Mouse (Mus musculus): ENCODE measurements around the gene Garnl3. TPM values are rescaled to one million over a fixed set of nuclear protein-coding genes. Genes with fewer than 3 reads are reported as not detected.

Gene Garnl3
- polyA plus RNA-seq, 1 experiment from 2014 or later = 8.3 TPM

- H3K36me3 ChIP-seq (ENCODE audit: control insufficient read depth, insufficient read depth) = no peaks in the 10 kb centered on the region
- peaks cover 4% of the 10 kb centered on the region; the same call in 1 of the 2 replicates for H3K4me1 ChIP-seq (ENCODE audit: control insufficient read depth, insufficient read depth, low read length)
- no peaks in the 10 kb centered on the region for H3K9me3 ChIP-seq (replicated peaks; ENCODE audit: control insufficient read depth, low read length)
- H3K9ac ChIP-seq (ENCODE audit: low read length) = no peak overlapping the region
- 68% methylated on average over 5 of the region's 5 CpGs for WGBS
- no peak overlapping the region for H3K4me2 ChIP-seq (ENCODE audit: low read depth, low read length)
- no peak for ATAC-seq (replicated peaks; ENCODE audit: extremely low read depth, insufficient read depth, low FRiP score)
- no peak overlapping the region for H3K27ac ChIP-seq (ENCODE audit: low read length)
- H3K27me3 ChIP-seq (ENCODE audit: control insufficient read depth, insufficient read depth, low read length) = no peaks in the 10 kb centered on the region
- no peak overlapping the region for H3K4me3 ChIP-seq (ENCODE audit: low read length)
Observed at GRCm38 (mm10) chr2:33058926-33059325, 72.5 kb downstream of the Garnl3 start.

- ATAC-seq (replicated peaks; ENCODE audit: extremely low read depth, insufficient read depth, low FRiP score) = no peak
- 73% methylated on average over 7 of the region's 7 CpGs for WGBS
- Histone ChIP-seq H3K9me3 (replicated peaks; ENCODE audit: control insufficient read depth, low read length) (no peaks in the 10 kb centered on the region), H3K4me2 (ENCODE audit: low read depth, low read length) (no peak overlapping the region), H3K27ac (ENCODE audit: low read length) (no peak overlapping the region), H3K27me3 (ENCODE audit: control insufficient read depth, insufficient read depth, low read length) (no peaks in the 10 kb centered on the region), H3K9ac (ENCODE audit: low read length) (no peak overlapping the region), H3K4me1 (ENCODE audit: control insufficient read depth, insufficient read depth, low read length) (peaks cover 6% of the 10 kb centered on the region; the same call in 1 of the 2 replicates), H3K4me3 (ENCODE audit: low read length) (no peak overlapping the region), H3K36me3 (ENCODE audit: control insufficient read depth, insufficient read depth) (no peaks in the 10 kb centered on the region)
Observed at GRCm38 (mm10) chr2:33057514-33057913, 73.9 kb downstream of the Garnl3 start.

- H3K9ac ChIP-seq (ENCODE audit: low read length) = no peak overlapping the region
- H3K4me2 ChIP-seq (ENCODE audit: low read depth, low read length) = peak overlapping the region; percentile 1; the same call in 1 of the 2 replicates
- ATAC-seq (replicated peaks; ENCODE audit: extremely low read depth, insufficient read depth, low FRiP score) = peak; percentile 67
- H3K36me3 ChIP-seq (ENCODE audit: control insufficient read depth, insufficient read depth) = no peaks in the 10 kb centered on the region
- no peaks in the 10 kb centered on the region for H3K27me3 ChIP-seq (ENCODE audit: control insufficient read depth, insufficient read depth, low read length)
- no peak overlapping the region for H3K27ac ChIP-seq (ENCODE audit: low read length)
- no peaks in the 10 kb centered on the region for H3K9me3 ChIP-seq (replicated peaks; ENCODE audit: control insufficient read depth, low read length)
- no peak overlapping the region for H3K4me3 ChIP-seq (ENCODE audit: low read length)
- 23% methylated on average over 10 of the region's 10 CpGs for WGBS
- H3K4me1 ChIP-seq (ENCODE audit: control insufficient read depth, insufficient read depth, low read length) = peaks cover 6% of the 10 kb centered on the region; the same call in 1 of the 2 replicates
Observed at GRCm38 (mm10) chr2:33053966-33054365, 77.5 kb downstream of the Garnl3 start.

- no peak overlapping the region for H3K4me2 ChIP-seq (ENCODE audit: low read depth, low read length)
- no peaks in the 10 kb centered on the region for H3K27me3 ChIP-seq (ENCODE audit: control insufficient read depth, insufficient read depth, low read length)
- no peaks in the 10 kb centered on the region for H3K36me3 ChIP-seq (ENCODE audit: control insufficient read depth, insufficient read depth)
- no peak overlapping the region for H3K9ac ChIP-seq (ENCODE audit: low read length)
- H3K9me3 ChIP-seq (replicated peaks; ENCODE audit: control insufficient read depth, low read length) = no peaks in the 10 kb centered on the region
- H3K4me3 ChIP-seq (ENCODE audit: low read length) = no peak overlapping the region
- H3K27ac ChIP-seq (ENCODE audit: low read length) = no peak overlapping the region
- WGBS = 37% methylated on average over 3 of the region's 3 CpGs
- no peak for ATAC-seq (replicated peaks; ENCODE audit: extremely low read depth, insufficient read depth, low FRiP score)
- peaks cover 8% of the 10 kb centered on the region; the same call in 1 of the 2 replicates for H3K4me1 ChIP-seq (ENCODE audit: control insufficient read depth, insufficient read depth, low read length)
Observed at GRCm38 (mm10) chr2:33047360-33047759, 84.1 kb downstream of the Garnl3 start.

- ATAC-seq (replicated peaks; ENCODE audit: extremely low read depth, insufficient read depth, low FRiP score) = no peak
Observed at GRCm38 (mm10) chr2:33046919-33047318, 84.5 kb downstream of the Garnl3 start.

GRCm38 (mm10) chr2:33045899-33046298 lies 85.6 kb downstream of the Garnl3 start:
- no peak for ATAC-seq (replicated peaks; ENCODE audit: extremely low read depth, insufficient read depth, low FRiP score)
- 34% methylated on average over 3 of the region's 3 CpGs for WGBS
- no peak overlapping the region for H3K27ac ChIP-seq (ENCODE audit: low read length)

More at GRCm38 (mm10) chr2:33046919-33047318, 84.5 kb downstream of the Garnl3 start:
- H3K36me3 ChIP-seq (ENCODE audit: control insufficient read depth, insufficient read depth) = no peaks in the 10 kb centered on the region
- no peaks in the 10 kb centered on the region for H3K27me3 ChIP-seq (ENCODE audit: control insufficient read depth, insufficient read depth, low read length)
- H3K27ac ChIP-seq (ENCODE audit: low read length) = no peak overlapping the region; the same call in 1 of the 2 replicates
- H3K9ac ChIP-seq (ENCODE audit: low read length) = no peak overlapping the region
- peaks cover 8% of the 10 kb centered on the region; the same call in 1 of the 2 replicates for H3K4me1 ChIP-seq (ENCODE audit: control insufficient read depth, insufficient read depth, low read length)
- no peaks in the 10 kb centered on the region for H3K9me3 ChIP-seq (replicated peaks; ENCODE audit: control insufficient read depth, low read length)
- 49% methylated on average over 5 of the region's 5 CpGs for WGBS
- no peak overlapping the region for H3K4me3 ChIP-seq (ENCODE audit: low read length)
- no peak overlapping the region for H3K4me2 ChIP-seq (ENCODE audit: low read depth, low read length)

GRCm38 (mm10) chr2:33042781-33043180 lies 88.7 kb downstream of the Garnl3 start:
- no peak for ATAC-seq (replicated peaks; ENCODE audit: extremely low read depth, insufficient read depth, low FRiP score)
- Histone ChIP-seq H3K4me2 (ENCODE audit: low read depth, low read length) (no peak overlapping the region), H3K36me3 (ENCODE audit: control insufficient read depth, insufficient read depth) (no peaks in the 10 kb centered on the region), H3K4me1 (ENCODE audit: control insufficient read depth, insufficient read depth, low read length) (peaks cover 8% of the 10 kb centered on the region; the same call in 1 of the 2 replicates), H3K9me3 (replicated peaks; ENCODE audit: control insufficient read depth, low read length) (no peaks in the 10 kb centered on the region), H3K27me3 (ENCODE audit: control insufficient read depth, insufficient read depth, low read length) (no peaks in the 10 kb centered on the region), H3K4me3 (ENCODE audit: low read length) (no peak overlapping the region), H3K27ac (ENCODE audit: low read length) (no peak overlapping the region), H3K9ac (ENCODE audit: low read length) (no peak overlapping the region)
- WGBS = 68% methylated on average over 6 of the region's 6 CpGs

More at GRCm38 (mm10) chr2:33045899-33046298, 85.6 kb downstream of the Garnl3 start:
- Histone ChIP-seq H3K9ac (ENCODE audit: low read length) (no peak overlapping the region), H3K9me3 (replicated peaks; ENCODE audit: control insufficient read depth, low read length) (no peaks in the 10 kb centered on the region), H3K36me3 (ENCODE audit: control insufficient read depth, insufficient read depth) (no peaks in the 10 kb centered on the region), H3K4me1 (ENCODE audit: control insufficient read depth, insufficient read depth, low read length) (peaks cover 8% of the 10 kb centered on the region; the same call in 1 of the 2 replicates), H3K4me3 (ENCODE audit: low read length) (no peak overlapping the region), H3K27me3 (ENCODE audit: control insufficient read depth, insufficient read depth, low read length) (no peaks in the 10 kb centered on the region), H3K4me2 (ENCODE audit: low read depth, low read length) (no peak overlapping the region)

GRCm38 (mm10) chr2:33041571-33041970 lies 89.9 kb downstream of the Garnl3 start:
- Histone ChIP-seq H3K27me3 (ENCODE audit: control insufficient read depth, insufficient read depth, low read length) (no peaks in the 10 kb centered on the region), H3K36me3 (ENCODE audit: control insufficient read depth, insufficient read depth) (no peaks in the 10 kb centered on the region), H3K4me3 (ENCODE audit: low read length) (no peak overlapping the region), H3K9ac (ENCODE audit: low read length) (no peak overlapping the region), H3K4me2 (ENCODE audit: low read depth, low read length) (no peak overlapping the region), H3K4me1 (ENCODE audit: control insufficient read depth, insufficient read depth, low read length) (no peaks in the 10 kb centered on the region), H3K9me3 (replicated peaks; ENCODE audit: control insufficient read depth, low read length) (no peaks in the 10 kb centered on the region), H3K27ac (ENCODE audit: low read length) (no peak overlapping the region)
- no peak for ATAC-seq (replicated peaks; ENCODE audit: extremely low read depth, insufficient read depth, low FRiP score)
- 48% methylated on average over 3 of the region's 3 CpGs for WGBS

GRCm38 (mm10) chr2:33037429-33037828 lies 94.0 kb downstream of the Garnl3 start:
- no peak for ATAC-seq (replicated peaks; ENCODE audit: extremely low read depth, insufficient read depth, low FRiP score)
- 51% methylated on average over 1 of the region's 1 CpGs for WGBS
- no peaks in the 10 kb centered on the region for H3K36me3 ChIP-seq (ENCODE audit: control insufficient read depth, insufficient read depth)
- H3K9me3 ChIP-seq (replicated peaks; ENCODE audit: control insufficient read depth, low read length) = no peaks in the 10 kb centered on the region
- no peak overlapping the region for H3K9ac ChIP-seq (ENCODE audit: low read length)
- H3K27ac ChIP-seq (ENCODE audit: low read length) = no peak overlapping the region
- no peak overlapping the region for H3K4me2 ChIP-seq (ENCODE audit: low read depth, low read length)
- no peak overlapping the region for H3K4me3 ChIP-seq (ENCODE audit: low read length)
- H3K27me3 ChIP-seq (ENCODE audit: control insufficient read depth, insufficient read depth, low read length) = no peaks in the 10 kb centered on the region
- no peaks in the 10 kb centered on the region for H3K4me1 ChIP-seq (ENCODE audit: control insufficient read depth, insufficient read depth, low read length)
